Mouse (Mus musculus) hindbrain, embryonic 15.5 days (tissue): Measurements from ENCODE around the gene Nemp2. TPM values are rescaled to one million over a fixed set of nuclear protein-coding genes. Genes with fewer than 3 reads are reported as not detected.

Experiments
- ATAC-seq: fragments of 200-750 bp; cut with Nextera tagmentation; 2 replicates; pipeline ENCODE4 v1.8.0; 2017; ENCODE audit warnings: low read depth, moderate number of reproducible peaks, moderate TSS enrichment; ENCODE audit not compliant: low FRiP score
- H3K27ac ChIP-seq: fragments of 300-500 bp; sonication (generic); replicated peaks from 2 replicates; pipeline ENCODE4 v1.5.1; 2015; ENCODE audit warnings: mild to moderate bottlenecking, inconsistent platforms
- H3K27me3 ChIP-seq: fragments of 300-500 bp; sonication (generic); 2 replicates; pipeline ENCODE4 v1.6.1; 2015; ENCODE audit warnings: control low read depth, inconsistent platforms
- H3K36me3 ChIP-seq: fragments of 300-500 bp; sonication (generic); 2 replicates; pipeline ENCODE4 v1.6.1; 2015; ENCODE audit warnings: control low read depth, inconsistent platforms
- H3K4me1 ChIP-seq: fragments of 300-500 bp; sonication (generic); replicated peaks from 2 replicates; pipeline ENCODE4 v1.6.1; 2015; ENCODE audit warnings: control low read depth, inconsistent platforms
- H3K4me2 ChIP-seq: fragments of 300-500 bp; sonication (generic); 2 replicates; pipeline ENCODE4 v1.6.1; 2015; ENCODE audit warnings: moderate library complexity, mild to moderate bottlenecking, inconsistent platforms
- H3K4me3 ChIP-seq: fragments of 300-500 bp; sonication (generic); 2 replicates; pipeline ENCODE4 v1.5.1; 2015; ENCODE audit warnings: mild to moderate bottlenecking, inconsistent platforms
- H3K9ac ChIP-seq: fragments of 300-500 bp; sonication (generic); 2 replicates; pipeline ENCODE4 v1.6.1; 2015; ENCODE audit warnings: inconsistent platforms
- H3K9me3 ChIP-seq: fragments of 300-500 bp; sonication (generic); 2 replicates; pipeline ENCODE4 v1.6.1; 2016; ENCODE audit warnings: control low read depth, inconsistent platforms
- WGBS: fragments of 180-500 bp; shearing (Covaris S2); methylation state at CpG from one replicate; pipeline ENCODE4 v1.1.7; 2015; 5-methylcytosine and 5-hydroxymethylcytosine counted together
- polyA plus RNA-seq: library from polyadenylated mRNA; unstranded; fragments of >200 nt; fragmentation: Nextera tagmentation; extraction: Ambion mirVana; gene quantifications from 2 replicates; pipeline ENCODE4 v1.2.1, GENCODE M21; 2015

The Nemp2 gene
- polyA plus RNA-seq, 1 experiment from 2014 or later = 5.9 TPM

- WGBS = 70% methylated on average over 2 of the region's 2 CpGs
- Histone ChIP-seq H3K36me3 (no peaks in the 10 kb centered on the region), H3K4me1 (peaks cover 15% of the 10 kb centered on the region), H3K9ac (peak overlapping the region; percentile 83), H3K9me3 (no peaks in the 10 kb centered on the region), H3K27me3 (no peaks in the 10 kb centered on the region), H3K4me2 (peak overlapping the region; percentile 63), H3K4me3 (peak overlapping the region; percentile 75), H3K27ac (no peak overlapping the region)
- ATAC-seq = no peak
These were observed 1.1 kb downstream of the Nemp2 start for GRCm38 (mm10) chr1:52631570-52631969.

GRCm38 (mm10) chr1:52634251-52634650 lies 3.7 kb downstream of the Nemp2 start:
- WGBS = 96% methylated on average over 6 of the region's 6 CpGs
- Histone ChIP-seq H3K9me3 (no peaks in the 10 kb centered on the region), H3K27me3 (no peaks in the 10 kb centered on the region), H3K4me3 (no peak overlapping the region), H3K9ac (no peak overlapping the region), H3K4me1 (peaks cover 15% of the 10 kb centered on the region), H3K4me2 (no peak overlapping the region), H3K36me3 (no peaks in the 10 kb centered on the region), H3K27ac (no peak overlapping the region)
- ATAC-seq = no peak

- H3K9ac ChIP-seq = no peak overlapping the region
- H3K4me1 ChIP-seq = peaks cover 15% of the 10 kb centered on the region
- H3K4me3 ChIP-seq = no peak overlapping the region
- H3K9me3 ChIP-seq = no peaks in the 10 kb centered on the region
- ATAC-seq = no peak
- H3K27me3 ChIP-seq = no peaks in the 10 kb centered on the region
- no peak overlapping the region for H3K4me2 ChIP-seq
- 0 out of 2 replicates have a peak, but pooled peaks cover 4% of the 10 kb centered on the region for H3K36me3 ChIP-seq
- no peak overlapping the region for H3K27ac ChIP-seq
- WGBS = 95% methylated on average over 3 of the region's 3 CpGs
These were observed 5.4 kb downstream of the Nemp2 start for GRCm38 (mm10) chr1:52635932-52636331.

GRCm38 (mm10) chr1:52638101-52638500 lies 7.6 kb downstream of the Nemp2 start:
- Histone ChIP-seq H3K4me3 (no peak overlapping the region), H3K36me3 (0 out of 2 replicates have a peak, but pooled peaks cover 4% of the 10 kb centered on the region), H3K9ac (no peak overlapping the region), H3K27me3 (no peaks in the 10 kb centered on the region), H3K27ac (no peak overlapping the region), H3K4me2 (no peak overlapping the region), H3K4me1 (no peaks in the 10 kb centered on the region), H3K9me3 (no peaks in the 10 kb centered on the region)
- 80% methylated on average over 2 of the region's 2 CpGs for WGBS
- no peak for ATAC-seq

GRCm38 (mm10) chr1:52639090-52639489 lies 8.6 kb downstream of the Nemp2 start:
- H3K4me1 ChIP-seq = no peaks in the 10 kb centered on the region
- ATAC-seq = no peak
- no peaks in the 10 kb centered on the region for H3K9me3 ChIP-seq
- no peak overlapping the region for H3K4me3 ChIP-seq
- H3K36me3 ChIP-seq = 0 out of 2 replicates have a peak, but pooled peaks cover 4% of the 10 kb centered on the region
- 95% methylated on average over 7 of the region's 7 CpGs for WGBS
- no peaks in the 10 kb centered on the region for H3K27me3 ChIP-seq
- no peak overlapping the region for H3K4me2 ChIP-seq
- H3K9ac ChIP-seq = no peak overlapping the region
- H3K27ac ChIP-seq = no peak overlapping the region

GRCm38 (mm10) chr1:52640266-52640665 lies 9.8 kb downstream of the Nemp2 start:
- Histone ChIP-seq H3K4me2 (no peak overlapping the region), H3K9ac (no peak overlapping the region), H3K27me3 (no peaks in the 10 kb centered on the region), H3K4me1 (no peaks in the 10 kb centered on the region), H3K9me3 (no peaks in the 10 kb centered on the region), H3K4me3 (no peak overlapping the region), H3K27ac (no peak overlapping the region), H3K36me3 (0 out of 2 replicates have a peak, but pooled peaks cover 4% of the 10 kb centered on the region)
- 93% methylated on average over 6 of the region's 6 CpGs for WGBS
- ATAC-seq = no peak

- Histone ChIP-seq H3K9ac (no peak overlapping the region), H3K4me1 (no peaks in the 10 kb centered on the region), H3K4me2 (no peak overlapping the region), H3K27me3 (no peaks in the 10 kb centered on the region), H3K4me3 (no peak overlapping the region), H3K27ac (no peak overlapping the region), H3K36me3 (0 out of 2 replicates have a peak, but pooled peaks cover 4% of the 10 kb centered on the region), H3K9me3 (no peaks in the 10 kb centered on the region)
- WGBS = 92% methylated on average over 4 of the region's 4 CpGs
- no peak for ATAC-seq
These were observed 10.2 kb downstream of the Nemp2 start for GRCm38 (mm10) chr1:52640736-52641135.

GRCm38 (mm10) chr1:52648153-52649027 lies 17.9 kb downstream of the Nemp2 start:
- Histone ChIP-seq H3K9ac (no peak overlapping the region), H3K36me3 (peaks cover 11% of the 10 kb centered on the region), H3K4me1 (no peaks in the 10 kb centered on the region), H3K4me2 (no peak overlapping the region), H3K27me3 (no peaks in the 10 kb centered on the region), H3K27ac (no peak overlapping the region), H3K9me3 (no peaks in the 10 kb centered on the region), H3K4me3 (no peak overlapping the region)
- peak; percentile 86; the same call in 1 of the 2 replicates for ATAC-seq
- 77% methylated on average over 11 of the region's 11 CpGs for WGBS

GRCm38 (mm10) chr1:52650066-52650465 lies 19.6 kb downstream of the Nemp2 start:
- no peak overlapping the region for H3K4me2 ChIP-seq
- ATAC-seq = no peak
- 94% methylated on average over 5 of the region's 5 CpGs for WGBS

GRCm38 (mm10) chr1:52652601-52653253 lies 22.2 kb downstream of the Nemp2 start:
- Histone ChIP-seq H3K9me3 (no peaks in the 10 kb centered on the region), H3K27me3 (no peaks in the 10 kb centered on the region), H3K4me3 (no peak overlapping the region), H3K4me2 (no peak overlapping the region), H3K36me3 (peaks cover 11% of the 10 kb centered on the region), H3K27ac (no peak overlapping the region), H3K9ac (no peak overlapping the region), H3K4me1 (no peaks in the 10 kb centered on the region)
- 0 out of 2 replicates have a peak, but pooled peaks have one; percentile 31 for ATAC-seq
- WGBS = 84% methylated on average over 3 of the region's 3 CpGs

More at GRCm38 (mm10) chr1:52650066-52650465, 19.6 kb downstream of the Nemp2 start:
- Histone ChIP-seq H3K9ac (no peak overlapping the region), H3K27me3 (no peaks in the 10 kb centered on the region), H3K27ac (no peak overlapping the region), H3K4me1 (no peaks in the 10 kb centered on the region), H3K9me3 (no peaks in the 10 kb centered on the region), H3K4me3 (no peak overlapping the region), H3K36me3 (peaks cover 11% of the 10 kb centered on the region)

GRCm38 (mm10) chr1:52653366-52653765 lies 22.9 kb downstream of the Nemp2 start:
- WGBS = 97% methylated on average over 1 of the region's 1 CpGs
- no peaks in the 10 kb centered on the region for H3K4me1 ChIP-seq
- no peaks in the 10 kb centered on the region for H3K9me3 ChIP-seq
- H3K4me2 ChIP-seq = no peak overlapping the region
- no peak overlapping the region for H3K9ac ChIP-seq
- H3K4me3 ChIP-seq = no peak overlapping the region
- no peak overlapping the region for H3K27ac ChIP-seq
- no peak for ATAC-seq
- peaks cover 11% of the 10 kb centered on the region for H3K36me3 ChIP-seq
- H3K27me3 ChIP-seq = no peaks in the 10 kb centered on the region

GRCm38 (mm10) chr1:52655153-52655552 lies 24.6 kb downstream of the Nemp2 start:
- ATAC-seq = no peak
- no peak overlapping the region for H3K9ac ChIP-seq
- peaks cover 6% of the 10 kb centered on the region; the same call in 1 of the 2 replicates for H3K36me3 ChIP-seq
- no peak overlapping the region for H3K4me2 ChIP-seq
- H3K27me3 ChIP-seq = no peaks in the 10 kb centered on the region
- 87% methylated on average over 4 of the region's 4 CpGs for WGBS
- no peaks in the 10 kb centered on the region for H3K4me1 ChIP-seq
- no peak overlapping the region for H3K4me3 ChIP-seq
- H3K27ac ChIP-seq = no peak overlapping the region
- H3K9me3 ChIP-seq = no peaks in the 10 kb centered on the region
